Mouse (Mus musculus): ENCODE measurements around the gene Fhl1. TPM values are rescaled to one million over a fixed set of nuclear protein-coding genes. Genes with fewer than 3 reads are reported as not detected.

Fhl1 gene
- polyA plus RNA-seq, 1 experiment, result 164 TPM

GRCm38 (mm10) chrX:56786281-56787061 is 54.9 kb downstream of the Fhl1 start:
- Histone ChIP-seq H3K4me3 (ENCODE audit: insufficient read depth, low read depth, low read length) (peak overlapping the region; percentile 48), H3K27ac (replicated peaks; ENCODE audit: low read depth, low read length) (peak overlapping the region; percentile 73), H3K4me1 (ENCODE audit: control insufficient read depth, insufficient read depth, insufficient read length, low read length) (peaks cover 6% of the 10 kb centered on the region; the same call in 1 of the 2 replicates)

- Histone ChIP-seq H3K4me1 (ENCODE audit: control insufficient read depth, insufficient read depth, insufficient read length, low read length) (peaks cover 6% of the 10 kb centered on the region; the same call in 1 of the 2 replicates), H3K4me3 (ENCODE audit: insufficient read depth, low read depth, low read length) (peak overlapping the region; percentile 48), H3K27ac (replicated peaks; ENCODE audit: low read depth, low read length) (peak overlapping the region; percentile 87)
Measured at GRCm38 (mm10) chrX:56787486-56787885, 55.9 kb downstream of the Fhl1 start.

- no peak overlapping the region for H3K4me3 ChIP-seq (ENCODE audit: insufficient read depth, low read depth, low read length)
- H3K27ac ChIP-seq (replicated peaks; ENCODE audit: low read depth, low read length), result peak overlapping the region; percentile 23; the same call in 1 of the 2 replicates
- peaks cover 6% of the 10 kb centered on the region; the same call in 1 of the 2 replicates for H3K4me1 ChIP-seq (ENCODE audit: control insufficient read depth, insufficient read depth, insufficient read length, low read length)
Measured at GRCm38 (mm10) chrX:56790591-56790990, 59.0 kb downstream of the Fhl1 start.

GRCm38 (mm10) chrX:56791268-56791667 is 59.7 kb downstream of the Fhl1 start:
- Histone ChIP-seq H3K4me3 (ENCODE audit: insufficient read depth, low read depth, low read length) (no peak overlapping the region), H3K4me1 (ENCODE audit: control insufficient read depth, insufficient read depth, insufficient read length, low read length) (peaks cover 6% of the 10 kb centered on the region; the same call in 1 of the 2 replicates), H3K27ac (replicated peaks; ENCODE audit: low read depth, low read length) (peak overlapping the region; percentile 69; the same call in 1 of the 2 replicates)

GRCm38 (mm10) chrX:56821765-56822603 is 90.4 kb downstream of the Fhl1 start, which contains the start of gene Map7d3:
TSS of gene Map7d3 (minus strand) at chrX:56822326.
- Histone ChIP-seq H3K4me1 (ENCODE audit: control insufficient read depth, insufficient read depth, insufficient read length, low read length) (no peaks in the 10 kb centered on the region), H3K27ac (replicated peaks; ENCODE audit: low read depth, low read length) (no peak within 1 kb of the TSS), H3K4me3 (ENCODE audit: insufficient read depth, low read depth, low read length) (peak within 1 kb of the TSS; percentile 68)

GRCm38 (mm10) chrX:56827492-56827891 is 95.9 kb downstream of the Fhl1 start:
- Histone ChIP-seq H3K27ac (replicated peaks; ENCODE audit: low read depth, low read length) (peak overlapping the region; percentile 68), H3K4me3 (ENCODE audit: insufficient read depth, low read depth, low read length) (no peak overlapping the region), H3K4me1 (ENCODE audit: control insufficient read depth, insufficient read depth, insufficient read length, low read length) (peaks cover 2% of the 10 kb centered on the region; the same call in 1 of the 2 replicates)

- Histone ChIP-seq H3K27ac (replicated peaks; ENCODE audit: low read depth, low read length) (no peak overlapping the region), H3K4me3 (ENCODE audit: insufficient read depth, low read depth, low read length) (no peak overlapping the region), H3K4me1 (ENCODE audit: control insufficient read depth, insufficient read depth, insufficient read length, low read length) (no peaks in the 10 kb centered on the region)
Measured at GRCm38 (mm10) chrX:56835842-56836241, 104.3 kb downstream of the Fhl1 start.

GRCm38 (mm10) chrX:56839369-56839768 is 107.8 kb downstream of the Fhl1 start:
- Histone ChIP-seq H3K27ac (replicated peaks; ENCODE audit: low read depth, low read length) (no peak overlapping the region), H3K4me3 (ENCODE audit: insufficient read depth, low read depth, low read length) (no peak overlapping the region), H3K4me1 (ENCODE audit: control insufficient read depth, insufficient read depth, insufficient read length, low read length) (no peaks in the 10 kb centered on the region)

GRCm38 (mm10) chrX:56841255-56841654 is 109.7 kb downstream of the Fhl1 start:
- no peak overlapping the region for H3K27ac ChIP-seq (replicated peaks; ENCODE audit: low read depth, low read length)
- no peak overlapping the region for H3K4me3 ChIP-seq (ENCODE audit: insufficient read depth, low read depth, low read length)
- no peaks in the 10 kb centered on the region for H3K4me1 ChIP-seq (ENCODE audit: control insufficient read depth, insufficient read depth, insufficient read length, low read length)

Other genes starting within 250 kb of the Fhl1 start
- not detected in 2 replicates for gene Gm10477, start 207.0 kb upstream of the Fhl1 start, polyA plus RNA-seq (2012; ENCODE audit: insufficient read depth, insufficient read length, missing spikeins)
- gene Gm648, start 182.2 kb upstream of the Fhl1 start, polyA plus RNA-seq (2012; ENCODE audit: insufficient read depth, insufficient read length, missing spikeins), result not detected in 2 replicates
- 40.7 and 48.3 TPM in 2 replicates for gene Mmgt1, start 133.7 kb upstream of the Fhl1 start, polyA plus RNA-seq (2012; ENCODE audit: insufficient read depth, insufficient read length, missing spikeins)
- 15.4 and 18.2 TPM in 2 replicates for gene Slc9a6, start 122.0 kb upstream of the Fhl1 start, polyA plus RNA-seq (2012; ENCODE audit: insufficient read depth, insufficient read length, missing spikeins)
- 1.4 and 2.1 TPM in 2 replicates for gene Map7d3, start 90.5 kb downstream of the Fhl1 start, polyA plus RNA-seq (2012; ENCODE audit: insufficient read depth, insufficient read length, missing spikeins)
- gene Adgrg4, start 138.4 kb downstream of the Fhl1 start, polyA plus RNA-seq (2012; ENCODE audit: insufficient read depth, insufficient read length, missing spikeins), result not detected in 2 replicates